Mouse (Mus musculus): ENCODE measurements around the gene Cpsf4. TPM values are rescaled to one million over a fixed set of nuclear protein-coding genes. Genes with fewer than 3 reads are reported as not detected.
A peak's percentile ranks its signal among the peaks of the same experiment; 100 is the strongest.
"Not testable (repeated sequence)": the region's sequence is repeated elsewhere in the genome, so short reads cannot be mapped to it uniquely, and the experiment has no call there.

Cpsf4 gene
- total RNA-seq, 2 experiments from 2014 or later, result 27.6 to 28.4 TPM

DNA sequence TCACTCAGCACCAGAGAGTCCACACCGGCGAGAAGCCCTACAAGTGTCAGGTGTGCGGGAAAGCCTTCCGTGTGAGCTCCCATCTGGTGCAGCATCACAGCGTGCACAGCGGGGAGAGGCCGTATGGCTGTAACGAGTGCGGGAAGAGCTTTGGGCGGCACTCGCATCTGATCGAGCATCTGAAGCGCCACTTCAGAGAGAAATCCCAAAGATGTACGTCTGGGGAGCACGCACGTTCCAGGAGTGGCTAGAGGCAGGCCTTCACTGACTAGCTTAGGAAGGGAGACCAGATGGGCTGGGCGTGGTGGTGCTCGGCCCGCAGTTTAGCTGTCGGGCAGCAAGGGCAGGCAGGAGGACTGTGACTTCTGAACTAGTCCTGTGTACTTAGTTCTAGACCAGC is 51.7 kb downstream of the Cpsf4 start:
- no peak for DNase-seq (ENCODE audit: low spot score in 2 of 2)

- DNase-seq (ENCODE audit: low spot score in 2 of 2), result no peak
Observed at GRCm38 (mm10) chr5:145219981-145220380, 53.0 kb downstream of the Cpsf4 start.

DNA sequence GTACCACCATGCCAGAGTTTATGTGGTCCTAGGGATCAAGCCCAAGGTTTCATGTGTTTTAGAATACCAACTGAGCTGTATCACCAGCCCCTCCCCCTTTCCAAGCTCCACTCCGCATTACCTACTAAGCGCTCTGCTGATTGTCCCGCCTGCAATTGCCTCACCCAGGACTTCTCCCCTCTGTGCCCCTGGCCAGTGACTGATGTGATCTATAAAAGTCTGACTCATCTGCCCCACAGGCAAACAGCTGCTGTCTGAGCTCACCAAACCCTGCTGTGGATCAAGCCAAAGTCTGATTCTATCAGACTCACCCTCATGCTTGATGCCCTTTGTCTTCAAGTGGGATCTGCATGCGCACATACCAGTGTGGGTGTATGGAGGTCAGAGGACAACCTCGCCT is 55.8 kb downstream of the Cpsf4 start:
- DNase-seq (ENCODE audit: low spot score in 2 of 2), result no peak

DNA sequence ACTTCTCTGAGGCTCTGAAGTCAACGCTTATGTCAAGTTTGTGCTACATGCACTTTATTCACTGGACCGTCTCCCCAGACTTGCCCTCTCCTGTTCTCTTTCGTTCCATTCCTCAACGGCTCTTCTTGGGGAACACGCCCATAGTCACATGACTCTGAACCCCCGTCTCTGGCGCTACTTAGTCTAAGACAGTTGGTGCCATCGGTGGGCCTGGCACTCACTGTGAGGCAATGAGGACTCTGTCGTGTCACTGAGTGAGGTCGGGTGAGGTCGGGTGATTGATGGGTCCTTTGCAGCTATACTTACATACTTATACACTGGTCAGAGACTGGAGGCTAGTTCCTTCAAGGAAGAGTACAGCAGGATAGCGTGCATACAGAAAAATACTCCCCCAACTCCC is 56.4 kb downstream of the Cpsf4 start:
- no peak for DNase-seq (ENCODE audit: low spot score in 2 of 2)

- DNase-seq (ENCODE audit: low spot score in 2 of 2), result no peak
Observed at GRCm38 (mm10) chr5:145226453-145226852, 59.4 kb downstream of the Cpsf4 start.

DNA sequence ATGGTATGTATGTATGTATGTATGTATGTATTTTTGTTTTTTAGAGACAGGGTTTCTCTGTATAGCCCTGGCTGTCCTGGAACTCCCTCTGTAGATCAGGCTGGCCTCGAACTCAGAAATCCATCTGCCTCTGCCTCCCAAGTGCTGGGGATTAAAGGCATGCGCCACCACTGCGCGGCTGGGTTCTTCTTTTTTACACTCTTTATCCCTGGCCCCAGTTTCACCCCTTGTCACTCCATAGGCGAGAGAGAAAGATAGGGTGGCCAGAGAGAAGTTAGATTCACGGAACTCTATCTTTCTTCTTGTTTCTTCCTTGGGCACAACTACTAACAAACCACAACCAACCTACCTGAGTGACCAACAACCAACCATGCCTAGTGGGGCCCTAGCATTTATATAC is 62.3 kb downstream of the Cpsf4 start:
- not testable (repeated sequence) for DNase-seq (ENCODE audit: low spot score in 2 of 2)

DNA sequence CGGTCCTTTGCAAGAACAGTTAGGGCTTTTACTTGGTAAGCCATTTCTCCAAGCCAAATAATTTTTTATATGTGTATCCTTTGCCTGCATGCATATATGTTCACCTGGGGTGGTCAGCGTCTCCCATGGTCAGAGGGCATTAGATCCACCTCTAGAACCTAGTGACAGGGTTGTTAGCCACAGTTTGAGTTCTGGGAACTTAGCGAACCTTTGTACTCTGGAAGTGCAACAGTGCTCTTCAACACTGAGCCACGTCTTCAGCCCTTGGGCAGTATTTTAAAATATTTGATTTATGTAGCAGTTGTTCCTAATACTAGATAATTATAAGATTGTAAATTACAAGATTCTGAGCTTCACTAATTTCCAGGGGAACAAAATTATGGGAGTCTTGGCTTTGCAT is 63.6 kb downstream of the Cpsf4 start:
- DNase-seq (ENCODE audit: low spot score in 2 of 2), result no peak

DNA sequence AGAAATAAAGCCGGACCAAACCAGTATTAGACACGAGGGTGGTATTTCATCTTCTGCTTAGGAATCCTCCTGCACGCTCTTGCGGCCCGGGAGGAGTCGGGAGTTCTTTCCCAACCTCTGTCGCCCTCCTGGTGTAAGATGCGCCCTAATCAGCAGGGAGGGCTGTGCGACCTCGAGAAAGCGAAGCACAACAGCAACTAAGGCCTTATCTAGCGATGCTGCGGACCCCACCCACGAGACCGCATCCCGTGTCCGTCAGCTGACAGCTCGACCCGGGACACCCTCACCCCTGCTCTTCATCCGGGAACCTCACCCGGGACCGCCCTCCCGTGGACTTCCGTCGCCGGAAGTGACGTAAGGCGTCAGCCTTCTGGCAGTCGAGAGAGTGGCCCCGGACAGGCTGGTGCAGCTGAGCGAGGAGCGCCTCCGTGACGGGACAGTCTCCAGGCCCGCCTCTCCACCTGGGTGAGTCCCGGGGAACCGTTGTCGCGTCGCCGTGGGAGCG is 64.4 kb downstream of the Cpsf4 start, which contains the start of gene Zfp655:
TSS of gene Zfp655 (plus strand) at position 349 of the 505 bp plus-strand sequence.
- DNase-seq (ENCODE audit: low spot score in 2 of 2), result peak; percentile 97 to 98

Other genes with a start within 250 kb of the Cpsf4 start
- gene Smurf1, start 201.4 kb upstream of the Cpsf4 start, total RNA-seq (2021), result 10 to 100 TPM; 39.0 to 39.7 TPM
- gene Gm4871, start 134.5 kb upstream of the Cpsf4 start, total RNA-seq (2021), result not detected
- not detected for gene 1700018F24Rik, start 124.2 kb upstream of the Cpsf4 start, total RNA-seq (2021)
- 100 to 1,000 TPM; 226 to 230 TPM for gene Arpc1a, start 83.4 kb upstream of the Cpsf4 start, total RNA-seq (2021)
- not detected for gene Kpna7, start 83.2 kb upstream of the Cpsf4 start, total RNA-seq (2021)
- 10 to 100 TPM; 41.3 to 48.7 TPM for gene Arpc1b, start 53.0 kb upstream of the Cpsf4 start, total RNA-seq (2021)
- gene Pdap1, start 27.0 kb upstream of the Cpsf4 start, total RNA-seq (2021), result 100 to 1,000 TPM in 1 of 2 experiments, 10 to 100 TPM in 1; 99.5 to 114 TPM
- 10 to 100 TPM; 78.1 to 85.5 TPM for gene Bud31, start 26.9 kb upstream of the Cpsf4 start, total RNA-seq (2021)
- gene Ptcd1, start 105 bp upstream of the Cpsf4 start, total RNA-seq (2021), result 10 to 100 TPM; 14.1 to 15.2 TPM
- gene Atp5j2, start 24.8 kb downstream of the Cpsf4 start, total RNA-seq (2021), result 100 to 1,000 TPM; 292 to 295 TPM
- 1 to 10 TPM; 9.0 to 9.8 TPM for gene Zkscan14, start 34.7 kb downstream of the Cpsf4 start, total RNA-seq (2021)
- gene Zkscan5, start 37.3 kb downstream of the Cpsf4 start, total RNA-seq (2021), result 10 to 100 TPM; 11.9 to 12.7 TPM
- gene Zfp655, start 64.5 kb downstream of the Cpsf4 start, total RNA-seq (2021), result 10 to 100 TPM; 25.0 to 25.2 TPM
- gene Zscan25, start 113.3 kb downstream of the Cpsf4 start, total RNA-seq (2021), result 10 to 100 TPM; 14.8 to 19.6 TPM
- not detected for gene Cyp3a57, start 178.1 kb downstream of the Cpsf4 start, total RNA-seq (2021)

Measured in layer of hippocampus, postnatal 14 days (tissue).